Mouse (Mus musculus) intestine, embryonic 16.5 days (tissue): ENCODE data around the gene Foxred2. TPM values are rescaled to one million over a fixed set of nuclear protein-coding genes. Genes with fewer than 3 reads are reported as not detected.

ENCODE experiments used
- ATAC-seq: fragments of 200-750 bp; cut with Nextera tagmentation; 2 replicates; pipeline ENCODE4 v1.8.0; 2017; ENCODE audit warnings: moderate TSS enrichment, moderate library complexity
- H3K27ac ChIP-seq: fragments of 300-500 bp; sonication (generic); 2 replicates; pipeline ENCODE4 v1.5.1; 2014; ENCODE audit warnings: mild to moderate bottlenecking, low read length
- H3K27me3 ChIP-seq: fragments of 300-500 bp; sonication (generic); replicated peaks from 2 replicates; pipeline ENCODE4 v1.6.1; 2014; ENCODE audit warnings: low read length, control low read depth, mixed read lengths; ENCODE audit not compliant: control insufficient read depth, insufficient read depth
- H3K36me3 ChIP-seq: fragments of 300-500 bp; sonication (generic); 2 replicates; pipeline ENCODE4 v1.6.1; 2014; ENCODE audit warnings: low read length, control low read depth; ENCODE audit not compliant: control insufficient read depth, insufficient read depth
- H3K4me1 ChIP-seq: fragments of 300-500 bp; sonication (generic); 2 replicates; pipeline ENCODE4 v1.6.1; 2014; ENCODE audit warnings: low read length, control low read depth, mixed read lengths; ENCODE audit not compliant: control insufficient read depth, insufficient read depth
- H3K4me2 ChIP-seq: fragments of 300-500 bp; sonication (generic); 2 replicates; pipeline ENCODE4 v1.6.1; 2014; ENCODE audit warnings: low read depth, low read length, control low read depth
- H3K4me3 ChIP-seq: fragments of 300-500 bp; sonication (generic); 2 replicates; pipeline ENCODE4 v1.5.1; 2014; ENCODE audit warnings: mild to moderate bottlenecking, low read length
- H3K9ac ChIP-seq: fragments of 300-500 bp; sonication (generic); 2 replicates; pipeline ENCODE4 v1.6.1; 2014; ENCODE audit warnings: low read depth, low read length
- H3K9me3 ChIP-seq: fragments of 300-500 bp; sonication (generic); 2 replicates; pipeline ENCODE4 v1.6.1; 2016; ENCODE audit warnings: low read length, control low read depth; ENCODE audit not compliant: control insufficient read depth
- WGBS: fragments of 180-500 bp; shearing (Covaris S2); extraction: QIAGEN DNeasy Blood & Tissue Kit; methylation state at CpG from one replicate; pipeline ENCODE4 v1.1.7; 2014; 5-methylcytosine and 5-hydroxymethylcytosine counted together
- polyA plus RNA-seq: library from polyadenylated mRNA; unstranded; fragments of >200 nt; fragmentation: Nextera tagmentation; extraction: Ambion mirVana; gene quantifications from 2 replicates; pipeline ENCODE4 v1.2.1, GENCODE M21; 2015

Gene Foxred2
- polyA plus RNA-seq, 1 experiment from 2014 or later: 1.8 TPM

GRCm38 (mm10) chr15:77925195-77925594, 31.3 kb downstream of the Foxred2 start:
- Histone ChIP-seq H3K4me3 (no peak overlapping the region), H3K27me3 (no peaks in the 10 kb centered on the region), H3K4me1 (peaks cover 15% of the 10 kb centered on the region), H3K36me3 (peaks cover 11% of the 10 kb centered on the region), H3K9me3 (no peaks in the 10 kb centered on the region), H3K9ac (no peak overlapping the region), H3K27ac (no peak overlapping the region), H3K4me2 (no peak overlapping the region)
- no peak for ATAC-seq
- WGBS: 98% methylated on average over 2 of the region's 2 CpGs

GRCm38 (mm10) chr15:77923267-77924035, 33.1 kb downstream of the Foxred2 start:
- no peaks in the 10 kb centered on the region for H3K27me3 ChIP-seq
- ATAC-seq: no peak
- H3K4me3 ChIP-seq: no peak overlapping the region
- no peak overlapping the region for H3K4me2 ChIP-seq
- no peak overlapping the region for H3K27ac ChIP-seq
- WGBS: 68% methylated on average over 9 of the region's 9 CpGs
- peaks cover 18% of the 10 kb centered on the region for H3K4me1 ChIP-seq
- no peaks in the 10 kb centered on the region for H3K9me3 ChIP-seq
- H3K9ac ChIP-seq: no peak overlapping the region
- peaks cover 12% of the 10 kb centered on the region for H3K36me3 ChIP-seq

- 81% methylated on average over 9 of the region's 9 CpGs for WGBS
- no peak overlapping the region for H3K4me2 ChIP-seq
- H3K9me3 ChIP-seq: no peaks in the 10 kb centered on the region
- no peak for ATAC-seq
- no peaks in the 10 kb centered on the region for H3K27me3 ChIP-seq
- peaks cover 16% of the 10 kb centered on the region for H3K36me3 ChIP-seq
- no peak overlapping the region for H3K27ac ChIP-seq
- peaks cover 15% of the 10 kb centered on the region for H3K4me1 ChIP-seq
- H3K4me3 ChIP-seq: no peak overlapping the region
- no peak overlapping the region for H3K9ac ChIP-seq
Measured at GRCm38 (mm10) chr15:77922710-77923109, 33.8 kb downstream of the Foxred2 start.

- no peak overlapping the region for H3K27ac ChIP-seq
Measured at GRCm38 (mm10) chr15:77921636-77922035, 34.9 kb downstream of the Foxred2 start.

GRCm38 (mm10) chr15:77920511-77921462, 35.7 kb downstream of the Foxred2 start:
- 78% methylated on average over 10 of the region's 10 CpGs for WGBS
- peaks cover 16% of the 10 kb centered on the region; the same call in 1 of the 2 replicates for H3K36me3 ChIP-seq
- peak overlapping the region; percentile 7; the same call in 1 of the 2 replicates for H3K9ac ChIP-seq
- peaks cover 9% of the 10 kb centered on the region for H3K4me1 ChIP-seq
- no peak for ATAC-seq
- no peak overlapping the region for H3K4me2 ChIP-seq
- no peaks in the 10 kb centered on the region for H3K9me3 ChIP-seq
- no peak overlapping the region for H3K4me3 ChIP-seq
- H3K27ac ChIP-seq: no peak overlapping the region; the same call in 1 of the 2 replicates
- H3K27me3 ChIP-seq: no peaks in the 10 kb centered on the region

More at GRCm38 (mm10) chr15:77921636-77922035, 34.9 kb downstream of the Foxred2 start:
- WGBS: 89% methylated on average over 6 of the region's 6 CpGs
- Histone ChIP-seq H3K36me3 (peaks cover 16% of the 10 kb centered on the region; the same call in 1 of the 2 replicates), H3K4me2 (no peak overlapping the region), H3K27me3 (no peaks in the 10 kb centered on the region), H3K4me1 (peaks cover 9% of the 10 kb centered on the region), H3K9ac (no peak overlapping the region), H3K9me3 (no peaks in the 10 kb centered on the region), H3K4me3 (no peak overlapping the region)
- no peak for ATAC-seq

GRCm38 (mm10) chr15:77919441-77919840, 37.1 kb downstream of the Foxred2 start:
- 61% methylated on average over 12 of the region's 12 CpGs for WGBS
- H3K4me3 ChIP-seq: no peak overlapping the region
- H3K9ac ChIP-seq: peak overlapping the region; percentile 40; the same call in 1 of the 2 replicates
- H3K27me3 ChIP-seq: no peaks in the 10 kb centered on the region
- peaks cover 9% of the 10 kb centered on the region for H3K4me1 ChIP-seq
- peak; percentile 62 for ATAC-seq
- no peaks in the 10 kb centered on the region for H3K9me3 ChIP-seq
- H3K36me3 ChIP-seq: peaks cover 25% of the 10 kb centered on the region; the same call in 1 of the 2 replicates
- no peak overlapping the region for H3K4me2 ChIP-seq
- H3K27ac ChIP-seq: peak overlapping the region; percentile 68

GRCm38 (mm10) chr15:77916851-77917544, 39.5 kb downstream of the Foxred2 start:
- Histone ChIP-seq H3K27ac (no peak overlapping the region), H3K36me3 (peaks cover 29% of the 10 kb centered on the region), H3K4me1 (peaks cover 9% of the 10 kb centered on the region), H3K4me3 (no peak overlapping the region), H3K9me3 (no peaks in the 10 kb centered on the region), H3K4me2 (no peak overlapping the region), H3K27me3 (no peaks in the 10 kb centered on the region), H3K9ac (no peak overlapping the region)
- peak; percentile 21; the same call in 1 of the 2 replicates for ATAC-seq
- 34% methylated on average over 8 of the region's 8 CpGs for WGBS

GRCm38 (mm10) chr15:77915287-77915686, 41.2 kb downstream of the Foxred2 start:
- 93% methylated on average over 4 of the region's 4 CpGs for WGBS

More at GRCm38 (mm10) chr15:77915287-77915686, 41.2 kb downstream of the Foxred2 start:
- Histone ChIP-seq H3K9ac (no peak overlapping the region), H3K27me3 (no peaks in the 10 kb centered on the region), H3K4me2 (no peak overlapping the region), H3K9me3 (no peaks in the 10 kb centered on the region), H3K4me3 (no peak overlapping the region), H3K27ac (no peak overlapping the region), H3K4me1 (peaks cover 12% of the 10 kb centered on the region), H3K36me3 (peaks cover 22% of the 10 kb centered on the region; the same call in 1 of the 2 replicates)
- ATAC-seq: no peak
